Mouse (Mus musculus) induced T-regulatory cell, adult 2 months (primary cell): ENCODE data around the gene Ctss.

Experiments
- DNase-seq: peaks from one replicate; pipeline ENCODE4 v3.0.0-alpha.2; 2012; ENCODE audit warnings: low read depth

Ctss gene

GRCm38 (mm10) chr3:95526622-95527211 is at the start of gene Ctss:
Ctss (plus strand) TSS chr3:95526786.
- DNase-seq: peak; percentile 81

- no peak for DNase-seq
These were observed 47.6 kb upstream of the Ctss start for GRCm38 (mm10) chr3:95478966-95479365.

- DNase-seq: no peak
These were observed 40.2 kb upstream of the Ctss start for GRCm38 (mm10) chr3:95486421-95486820.

- DNase-seq: no peak
These were observed 37.9 kb upstream of the Ctss start for GRCm38 (mm10) chr3:95488679-95489078.

GRCm38 (mm10) chr3:95490238-95490637 is 36.3 kb upstream of the Ctss start:
- no peak for DNase-seq

GRCm38 (mm10) chr3:95494342-95494741 is 32.2 kb upstream of the Ctss start:
- DNase-seq: peak; percentile 54

GRCm38 (mm10) chr3:95498229-95498628 is 28.4 kb upstream of the Ctss start:
- DNase-seq: no peak

GRCm38 (mm10) chr3:95499024-95499423 is 27.6 kb upstream of the Ctss start, which contains the start of gene Ctsk:
Ctsk (plus strand) TSS chr3:95499256.
- DNase-seq: no peak

- no peak for DNase-seq
These were observed 27.0 kb upstream of the Ctss start for GRCm38 (mm10) chr3:95499496-95500140.

- no peak for DNase-seq
These were observed 24.3 kb upstream of the Ctss start for GRCm38 (mm10) chr3:95502312-95502711.

- no peak for DNase-seq
These were observed 17.2 kb upstream of the Ctss start for GRCm38 (mm10) chr3:95509348-95509747.

- peak; percentile 83 for DNase-seq
These were observed 14.9 kb upstream of the Ctss start for GRCm38 (mm10) chr3:95511611-95512180.

- DNase-seq: no peak
These were observed 10.0 kb upstream of the Ctss start for GRCm38 (mm10) chr3:95516614-95517041.

- peak; percentile 83 for DNase-seq
These were observed 9.1 kb upstream of the Ctss start for GRCm38 (mm10) chr3:95517493-95517898.

GRCm38 (mm10) chr3:95518891-95519290 is 7.7 kb upstream of the Ctss start:
- DNase-seq: no peak

- no peak for DNase-seq
These were observed 7.3 kb upstream of the Ctss start for GRCm38 (mm10) chr3:95519315-95519714.

GRCm38 (mm10) chr3:95520100-95520499 is 6.5 kb upstream of the Ctss start:
- no peak for DNase-seq

GRCm38 (mm10) chr3:95521168-95521567 is 5.4 kb upstream of the Ctss start:
- DNase-seq: peak; percentile 36

GRCm38 (mm10) chr3:95523662-95524061 is 2.9 kb upstream of the Ctss start:
- peak; percentile 79 for DNase-seq

- DNase-seq: no peak
These were observed 1.9 kb upstream of the Ctss start for GRCm38 (mm10) chr3:95524673-95525072.

- no peak for DNase-seq
These were observed 475 bp upstream of the Ctss start for GRCm38 (mm10) chr3:95526111-95526510.

- DNase-seq: no peak
These were observed 3.2 kb downstream of the Ctss start for GRCm38 (mm10) chr3:95529814-95530213.

GRCm38 (mm10) chr3:95531025-95531424 is 4.4 kb downstream of the Ctss start:
- no peak for DNase-seq
